Mouse (Mus musculus) heart, adult 18-20 months (tissue): Measurements from ENCODE around the gene Tmem240. TPM values are rescaled to one million over a fixed set of nuclear protein-coding genes. Genes with fewer than 3 reads are reported as not detected.
"Not testable (repeated sequence)": the region's sequence is repeated elsewhere in the genome, so short reads cannot be mapped to it uniquely, and the experiment has no call there.

ENCODE experiments used
- DNase-seq, 2 experiments: peaks; one replicate each; pipeline ENCODE4 v3.0.0; 2021 to 2022; ENCODE audit warnings: mixed read lengths in 1 of 2
- total RNA-seq, 2 experiments: library from RNA; stranded (reverse); gene quantifications; 2 replicates each; pipeline ENCODE4 v1.2.3; 2021

The Tmem240 gene
- total RNA-seq, 2 experiments from 2014 or later, result 0.25 to 0.39 TPM

DNA sequence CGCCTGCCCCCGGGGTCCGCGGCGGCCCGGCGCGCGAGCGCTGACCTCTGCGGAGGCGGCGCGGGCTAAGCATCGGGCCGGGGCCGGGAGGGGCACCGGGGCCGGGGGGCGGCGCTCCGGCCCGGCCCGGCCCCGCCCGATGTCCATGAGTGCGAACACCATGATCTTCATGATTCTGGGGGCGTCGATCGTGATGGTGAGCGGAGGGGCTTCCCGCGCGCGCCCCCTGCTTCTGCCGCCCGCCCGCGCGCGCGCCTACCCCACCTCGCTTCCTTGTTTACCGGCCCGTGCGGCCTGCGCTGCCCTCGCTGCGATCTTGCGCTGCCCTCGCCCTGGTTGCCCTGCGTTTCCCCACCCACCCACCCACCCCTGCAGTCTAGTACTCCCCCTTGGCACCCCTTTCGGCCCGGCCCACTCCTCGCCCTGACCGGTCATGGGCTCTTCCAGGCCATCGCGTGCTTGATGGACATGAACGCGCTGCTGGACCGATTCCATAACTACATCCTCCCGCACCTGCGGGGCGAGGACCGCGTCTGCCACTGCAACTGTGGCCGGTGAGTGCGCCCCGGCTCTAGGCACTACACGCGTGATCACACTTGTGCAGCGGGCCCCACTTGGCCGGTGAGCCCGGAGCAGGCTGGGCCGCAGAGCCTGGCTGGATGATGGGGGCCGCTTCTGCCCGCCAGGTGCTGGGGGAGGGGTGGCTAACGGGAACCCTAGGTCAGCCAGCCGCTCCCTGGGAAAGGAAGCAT lies 527 bp downstream of the Tmem240 start:
- peak; percentile 42 to 45 for DNase-seq

- no peak for DNase-seq
Measured at GRCm38 (mm10) chr4:155735788-155736187, 1.2 kb downstream of the Tmem240 start.

- no peak for DNase-seq
Measured at GRCm38 (mm10) chr4:155736421-155736820, 1.8 kb downstream of the Tmem240 start.

DNA sequence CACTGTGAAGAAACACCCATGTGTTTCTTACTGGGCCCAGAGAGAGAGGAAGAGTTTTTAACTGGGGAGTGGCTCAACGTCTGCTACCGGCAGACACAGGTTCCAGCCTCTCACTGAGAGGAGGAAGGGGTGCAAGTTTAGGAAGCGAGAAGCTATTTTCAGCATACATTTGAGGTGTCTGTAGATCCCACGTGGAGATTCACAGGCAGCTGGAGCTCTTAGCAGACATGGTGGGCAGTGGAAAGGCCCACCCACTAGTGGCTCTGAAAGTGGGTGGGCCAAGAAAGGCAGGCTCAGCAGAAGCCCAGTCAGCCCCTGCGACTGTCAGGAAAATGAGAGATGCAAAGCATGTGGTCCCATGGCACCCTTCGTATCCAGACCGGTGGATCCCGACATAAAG lies 3.7 kb downstream of the Tmem240 start:
- no peak for DNase-seq

- no peak for DNase-seq
Measured at GRCm38 (mm10) chr4:155739152-155739551, 4.6 kb downstream of the Tmem240 start.

GRCm38 (mm10) chr4:155739741-155740636 lies 5.4 kb downstream of the Tmem240 start:
- peak in 1 of 2 experiments; percentile 31 for DNase-seq

DNA sequence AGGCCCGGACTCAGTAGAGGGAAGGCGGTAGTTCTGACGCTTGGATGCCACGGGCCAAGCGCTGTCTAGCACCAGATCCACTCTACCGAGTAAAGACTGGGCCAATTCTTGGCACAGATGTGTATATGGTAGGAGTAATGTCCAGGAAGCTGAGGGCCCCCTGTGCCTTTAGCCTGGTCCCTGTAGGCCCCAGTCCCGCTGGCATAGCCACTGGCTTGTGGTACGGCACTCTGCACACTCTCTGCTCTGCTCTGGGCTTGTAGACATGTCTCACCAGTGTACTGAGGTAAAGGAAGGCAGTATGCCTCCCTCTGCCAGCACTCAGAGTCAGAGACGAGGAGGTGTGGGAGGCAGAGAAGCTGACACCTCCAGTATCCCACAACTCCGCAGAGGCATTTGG lies 6.1 kb downstream of the Tmem240 start:
- DNase-seq, result not testable (repeated sequence)

- DNase-seq, result no peak
Measured at GRCm38 (mm10) chr4:155742684-155743083, 8.1 kb downstream of the Tmem240 start.

- no peak for DNase-seq
Measured at GRCm38 (mm10) chr4:155744474-155744873, 9.9 kb downstream of the Tmem240 start.

- DNase-seq, result no peak
Measured at GRCm38 (mm10) chr4:155745136-155745535, 10.5 kb downstream of the Tmem240 start.

DNA sequence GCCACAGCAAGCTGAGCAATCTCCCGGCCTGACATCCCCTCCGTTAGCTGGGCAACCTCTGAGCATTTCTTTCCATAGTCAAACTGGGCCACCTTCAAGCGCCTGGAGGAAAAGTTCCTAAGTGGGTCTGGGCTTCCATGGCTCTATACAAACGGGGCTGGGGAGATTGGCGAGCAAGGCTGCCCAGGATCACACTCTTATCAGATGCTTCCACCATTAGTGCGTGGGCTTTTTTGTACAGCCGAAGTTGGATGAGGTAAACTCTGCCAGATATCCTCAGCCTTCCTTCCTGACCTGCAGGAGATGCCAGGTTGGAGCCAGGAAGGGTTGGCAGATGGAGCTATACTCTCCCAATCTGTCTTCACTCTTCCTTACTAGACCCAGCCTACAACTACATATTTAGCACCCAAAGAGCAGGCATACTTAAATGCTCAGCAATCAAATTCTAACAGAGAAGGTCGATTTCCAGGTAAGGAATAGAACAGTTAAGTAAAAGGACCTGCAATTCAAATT lies 11.5 kb downstream of the Tmem240 start:
- DNase-seq, result no peak

DNA sequence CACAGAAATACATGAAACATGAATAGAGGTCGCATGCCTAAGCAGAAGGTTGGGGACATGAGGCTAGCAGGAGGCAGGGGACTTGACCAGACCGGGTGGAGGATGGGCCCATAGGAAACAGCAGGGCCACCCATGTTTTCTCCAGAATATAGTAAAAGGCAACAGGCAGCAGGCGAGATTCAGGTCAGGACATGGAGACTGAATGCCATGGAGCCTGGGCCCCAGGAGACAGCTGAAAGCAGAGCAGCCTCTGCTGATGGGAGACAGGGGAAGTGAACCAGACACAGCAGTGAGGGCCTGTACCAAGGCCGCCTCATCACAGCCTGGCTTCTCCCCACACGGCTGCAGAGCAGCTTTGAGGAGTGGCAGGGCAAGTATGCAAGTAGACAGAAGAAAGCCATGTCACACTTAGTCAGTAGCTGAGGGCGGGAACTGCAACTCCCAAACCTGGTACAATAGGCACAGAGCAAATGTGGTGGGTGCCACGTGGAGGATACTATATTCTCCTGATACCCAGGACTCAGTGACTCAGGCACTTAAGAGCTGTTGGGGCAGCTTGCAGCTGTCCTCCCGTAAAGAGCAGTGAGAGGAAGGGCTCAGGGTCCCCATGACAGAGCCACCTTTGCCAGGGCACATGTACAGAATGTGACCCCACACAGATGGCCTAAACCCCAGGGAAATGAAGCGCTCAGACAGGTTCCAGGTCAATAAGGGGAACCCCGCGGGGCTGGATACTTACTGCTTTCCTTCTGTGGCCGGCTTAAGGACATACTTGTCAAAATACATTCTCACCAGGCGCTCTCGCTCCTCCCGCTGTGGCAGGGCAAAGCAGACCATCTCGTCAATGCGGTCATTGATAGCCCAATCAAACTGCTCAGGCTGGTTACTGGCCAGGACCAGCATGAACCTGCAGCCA lies 12.2 kb downstream of the Tmem240 start:
- no peak for DNase-seq

- DNase-seq, result peak in 1 of 2 experiments; percentile 62
Measured at GRCm38 (mm10) chr4:155757011-155757410, 22.4 kb downstream of the Tmem240 start.

GRCm38 (mm10) chr4:155759862-155760612 lies 25.4 kb downstream of the Tmem240 start:
- DNase-seq, result no peak

- DNase-seq, result peak; percentile 98 to 99
Measured at GRCm38 (mm10) chr4:155760613-155761355, 26.2 kb downstream of the Tmem240 start, which contains the start of gene Atad3a. Gene Atad3a (minus strand): TSS chr4:155761093.

DNA sequence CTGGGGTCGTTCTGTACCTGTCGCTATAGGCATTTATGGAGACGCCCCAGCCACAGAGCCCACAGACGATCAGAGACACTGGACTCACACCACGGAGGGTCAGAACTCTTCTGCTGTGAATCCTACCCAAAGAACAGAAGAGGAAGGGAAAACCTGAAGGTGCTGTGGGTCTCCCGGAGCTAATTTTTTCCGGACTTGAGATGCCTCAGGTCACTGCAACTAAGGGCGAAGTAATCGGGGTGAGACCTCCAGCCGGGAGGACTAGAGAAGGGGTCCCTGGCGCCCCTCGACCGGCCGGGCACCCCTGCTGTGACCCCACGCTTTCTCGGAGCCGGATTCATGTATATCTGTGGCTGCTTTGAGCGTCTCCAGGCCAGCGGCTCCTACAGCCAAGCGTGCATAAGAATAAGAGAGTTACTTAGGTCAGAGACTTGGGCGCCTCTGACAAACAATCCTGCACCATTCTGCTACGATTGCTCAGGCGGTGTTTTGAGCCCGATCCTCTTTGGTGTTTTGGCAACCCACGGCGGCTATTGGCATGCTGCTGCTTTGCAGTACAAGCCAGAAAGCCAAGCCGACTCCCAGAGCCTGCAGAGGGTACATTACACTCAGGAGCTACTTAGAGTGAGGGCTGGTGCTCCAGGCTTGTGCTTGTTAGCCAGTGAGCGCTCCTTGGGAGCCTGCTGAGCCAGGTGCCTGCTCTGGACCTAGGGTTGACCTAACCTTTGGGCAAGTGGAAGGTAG lies 26.9 kb downstream of the Tmem240 start:
- DNase-seq, result no peak

- DNase-seq, result no peak
Measured at GRCm38 (mm10) chr4:155762357-155762756, 27.8 kb downstream of the Tmem240 start.

DNA sequence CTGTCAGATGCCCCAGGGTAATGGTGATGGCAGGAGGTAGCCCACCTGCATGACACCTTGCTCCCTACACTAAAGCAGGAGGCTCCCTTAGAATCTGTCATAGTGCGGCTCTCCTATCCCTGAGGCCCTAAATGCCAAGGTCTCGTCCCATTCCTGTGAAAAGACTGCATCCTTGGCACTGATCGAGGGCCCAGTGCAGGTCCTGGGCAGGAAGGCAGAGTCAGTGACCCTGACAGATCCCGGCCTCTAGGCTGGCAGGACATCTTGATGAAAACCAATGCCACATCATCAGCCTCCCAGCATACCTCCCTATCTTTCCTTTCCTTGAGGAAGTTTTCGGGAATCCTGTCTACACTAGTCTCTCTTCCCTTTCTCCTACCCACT lies 34.9 kb downstream of the Tmem240 start:
- DNase-seq, result no peak

DNA sequence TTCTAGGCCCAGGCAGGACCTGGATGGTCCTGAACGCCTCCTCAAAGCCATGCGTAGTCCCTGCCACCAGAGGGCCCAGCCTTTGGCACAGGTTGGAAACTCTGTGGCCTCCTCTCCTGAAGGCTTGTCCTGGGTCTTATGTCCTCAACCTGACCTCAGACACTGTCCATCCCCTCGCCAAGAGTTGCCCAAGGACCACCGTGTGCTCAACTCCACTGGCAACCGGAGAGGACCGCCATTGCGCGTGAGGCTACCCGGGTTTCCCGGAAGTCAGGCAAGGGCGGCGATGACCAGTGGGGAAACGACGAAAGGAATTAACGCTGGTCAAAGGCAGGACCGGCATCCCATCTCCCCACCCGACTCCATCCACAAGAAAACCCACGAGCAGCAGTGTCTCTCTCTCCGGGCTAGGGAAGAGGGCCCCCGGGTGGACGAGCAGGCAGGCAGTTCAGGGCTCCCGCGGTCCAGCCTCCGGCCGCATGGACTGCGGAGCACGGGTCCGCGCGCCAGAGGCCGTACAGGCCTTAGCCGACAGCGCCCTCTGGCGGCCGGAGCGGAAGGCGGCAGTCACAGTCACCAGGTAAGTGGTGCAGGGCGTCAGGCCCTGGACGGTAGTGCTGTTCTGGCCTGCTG lies 35.4 kb downstream of the Tmem240 start:
- DNase-seq, result peak; percentile 90 to 95
